Mouse (Mus musculus) spleen, embryonic (tissue): Measurements from ENCODE around the gene Mal.
"Not testable (repeated sequence)": the region's sequence is repeated elsewhere in the genome, so short reads cannot be mapped to it uniquely, and the experiment has no call there.

Experiments
- CTCF ChIA-PET: fragments of 350-600 bp; sonication (Branson Sonifier 250); formaldehyde crosslinking; loops from one replicate; lab custom pipeline; 2022; lab: Charles Lee

Gene Mal

GRCm38 (mm10) chr2:127625659-127626058, 30.8 kb downstream of the Mal start:
- CTCF ChIA-PET, result no interaction called here

GRCm38 (mm10) chr2:127624786-127625185, 31.7 kb downstream of the Mal start:
- CTCF ChIA-PET, result no interaction called here

GRCm38 (mm10) chr2:127622065-127622464, 34.4 kb downstream of the Mal start:
- CTCF ChIA-PET, result interaction anchor here (0.6 kb wide), 1 partner anchor 43 kb away, joined by 3 read pairs; no protein-coding TSS in a partner anchor

GRCm38 (mm10) chr2:127619311-127619710, 37.2 kb downstream of the Mal start:
- CTCF ChIA-PET, result no interaction called here

GRCm38 (mm10) chr2:127612288-127612687, 44.2 kb downstream of the Mal start:
- CTCF ChIA-PET, result no interaction called here

- CTCF ChIA-PET, result no interaction called here
Observed at GRCm38 (mm10) chr2:127611386-127611785, 45.1 kb downstream of the Mal start.

- CTCF ChIA-PET, result no interaction called here
Observed at GRCm38 (mm10) chr2:127608986-127609385, 47.5 kb downstream of the Mal start.

GRCm38 (mm10) chr2:127608234-127608633, 48.3 kb downstream of the Mal start:
- CTCF ChIA-PET, result no interaction called here

GRCm38 (mm10) chr2:127605203-127605602, 51.3 kb downstream of the Mal start:
- CTCF ChIA-PET, result no interaction called here

GRCm38 (mm10) chr2:127603383-127603782, 53.1 kb downstream of the Mal start:
- CTCF ChIA-PET, result not testable (repeated sequence)

GRCm38 (mm10) chr2:127590840-127591239, 65.7 kb downstream of the Mal start:
- CTCF ChIA-PET, result no interaction called here

GRCm38 (mm10) chr2:127590204-127590603, 66.3 kb downstream of the Mal start:
- CTCF ChIA-PET, result no interaction called here

- CTCF ChIA-PET, result no interaction called here
Observed at GRCm38 (mm10) chr2:127588897-127589296, 67.6 kb downstream of the Mal start.

- CTCF ChIA-PET, result no interaction called here
Observed at GRCm38 (mm10) chr2:127587514-127587844, 69.0 kb downstream of the Mal start.

GRCm38 (mm10) chr2:127586694-127587513, 69.6 kb downstream of the Mal start, which contains the start of the genes Zfp661 and Mrps5:
Zfp661 (minus strand) TSS chr2:127587094.
Mrps5 (plus strand) TSS chr2:127587222.
- CTCF ChIA-PET, result no interaction called here

- CTCF ChIA-PET, result no interaction called here
Observed at GRCm38 (mm10) chr2:127584436-127584858, 72.0 kb downstream of the Mal start.
